Mouse (Mus musculus) megakaryocyte, embryonic 14.5 days (primary cell): ENCODE measurements at regions not wholly inside any gene's neighbourhood (a gene's known extent, or its start where the extent isn't known, plus 50 kb on each side); places are given as distances from the start of the nearest gene placed in this dataset.

Experiments used
- FLI1 ChIP-seq: IDR thresholded peaks from 2 replicates; pipeline ENCODE4 v1.6.1; 2012; ENCODE audit warnings: low read length, inconsistent platforms, mixed read lengths
- GATA1 ChIP-seq: IDR thresholded peaks from 3 replicates; pipeline ENCODE4 v1.6.1; 2012; ENCODE audit warnings: mixed read lengths, low read length, inconsistent platforms, borderline replicate concordance

DNA sequence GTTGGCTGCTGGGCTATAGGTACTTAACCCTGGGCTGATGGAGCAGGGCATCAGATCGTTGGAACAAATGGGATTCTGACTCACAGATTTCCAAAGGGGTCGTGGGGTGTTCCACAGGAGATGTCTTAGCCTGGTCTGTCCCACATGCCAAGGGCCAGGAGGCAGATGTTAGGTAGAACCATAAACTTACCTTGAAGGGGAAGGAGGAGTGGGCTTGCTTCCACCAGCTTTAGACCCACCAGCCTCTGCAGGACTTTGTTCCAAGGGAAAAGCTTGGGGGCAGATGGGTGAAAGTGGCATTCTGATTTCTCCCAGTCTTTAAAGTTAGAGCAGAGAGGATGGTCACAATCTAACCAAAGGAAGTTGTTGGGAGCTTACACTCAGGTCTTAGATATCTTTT is 165.7 kb upstream of the Agap1 start:
- TF ChIP-seq GATA1 (no peak), FLI1 (no peak)
